Mouse (Mus musculus) embryonic facial prominence, embryonic 14.5 days (tissue): ENCODE results near the gene Lrp6. TPM values are rescaled to one million over a fixed set of nuclear protein-coding genes. Genes with fewer than 3 reads are reported as not detected.

Source experiments
- ATAC-seq: fragments of 200-750 bp; cut with Nextera tagmentation; 2 replicates; pipeline ENCODE4 v1.8.0; 2017; ENCODE audit warnings: low read depth, moderate number of reproducible peaks, moderate TSS enrichment
- DNase-seq: peaks from one replicate; pipeline ENCODE4 v3.0.0-alpha.2; 2015; ENCODE audit warnings: low spot score
- H3K27ac ChIP-seq: fragments of 300-500 bp; sonication (generic); replicated peaks from 2 replicates; pipeline ENCODE4 v1.5.1; 2014; ENCODE audit warnings: low read depth, mild to moderate bottlenecking, low read length, moderate library complexity
- H3K27me3 ChIP-seq: fragments of 300-500 bp; sonication (generic); replicated peaks from 2 replicates; pipeline ENCODE4 v1.6.1; 2014; ENCODE audit warnings: low read length; ENCODE audit not compliant: control insufficient read depth, insufficient read depth
- H3K36me3 ChIP-seq: fragments of 300-500 bp; sonication (generic); 2 replicates; pipeline ENCODE4 v1.6.1; 2014; ENCODE audit warnings: low read length, mixed read lengths; ENCODE audit not compliant: control insufficient read depth, insufficient read depth
- H3K4me1 ChIP-seq: fragments of 300-500 bp; sonication (generic); 2 replicates; pipeline ENCODE4 v1.6.1; 2014; ENCODE audit warnings: antibody characterized with exemption, low read length; ENCODE audit not compliant: control insufficient read depth, insufficient read depth
- H3K4me2 ChIP-seq: fragments of 300-500 bp; sonication (generic); 2 replicates; pipeline ENCODE4 v1.6.1; 2014; ENCODE audit warnings: low read depth, mild to moderate bottlenecking, low read length, moderate library complexity, mixed read lengths
- H3K4me3 ChIP-seq: fragments of 300-500 bp; sonication (generic); 2 replicates; pipeline ENCODE4 v1.5.1; 2014; ENCODE audit warnings: low read depth, mild to moderate bottlenecking, low read length
- H3K9ac ChIP-seq: fragments of 300-500 bp; sonication (generic); 2 replicates; pipeline ENCODE4 v1.6.1; 2014; ENCODE audit warnings: low read depth, mild to moderate bottlenecking, low read length, moderate library complexity, mixed read lengths
- H3K9me3 ChIP-seq: fragments of 300-500 bp; sonication (generic); 2 replicates; pipeline ENCODE4 v1.6.1; 2016; ENCODE audit warnings: low read length; ENCODE audit not compliant: control insufficient read depth
- WGBS: fragments of 180-500 bp; shearing (Covaris S2); extraction: QIAGEN DNeasy Blood & Tissue Kit; methylation state at CpG from one replicate; pipeline ENCODE4 v1.1.7; 2014; 5-methylcytosine and 5-hydroxymethylcytosine counted together
- polyA plus RNA-seq: library from polyadenylated mRNA; unstranded; fragments of >200 nt; fragmentation: Nextera tagmentation; extraction: Ambion mirVana; gene quantifications from 2 replicates; pipeline ENCODE4 v1.2.1, GENCODE M21; 2014

The Lrp6 gene
- polyA plus RNA-seq, 1 experiment from 2014 or later, result 39.8 TPM

DNA sequence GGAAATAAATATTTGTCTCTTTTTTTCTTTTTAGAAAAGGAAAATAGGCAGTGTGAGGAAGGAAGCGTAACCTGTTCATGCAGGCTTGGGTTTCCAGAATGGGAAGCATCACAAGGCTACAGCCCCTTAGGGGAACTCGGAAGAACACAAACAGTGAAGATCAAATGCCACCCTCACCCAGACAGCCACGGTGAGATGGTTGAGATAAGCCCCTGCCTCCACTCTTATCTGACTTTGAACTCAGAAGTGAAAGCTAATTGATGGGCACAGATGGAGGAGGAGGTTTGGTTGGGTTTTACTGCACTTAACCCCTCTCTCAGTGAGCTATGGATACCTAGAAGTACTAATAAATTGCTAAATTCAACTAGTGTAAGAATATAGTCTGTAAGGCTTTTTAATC is 33.7 kb downstream of the Lrp6 start:
- Histone ChIP-seq H3K9me3 (0 out of 2 replicates have a peak, but pooled peaks cover 4% of the 10 kb centered on the region), H3K36me3 (peaks cover 11% of the 10 kb centered on the region; the same call in 1 of the 2 replicates), H3K9ac (no peak overlapping the region), H3K4me3 (no peak overlapping the region), H3K4me1 (peaks cover 13% of the 10 kb centered on the region), H3K27me3 (no peaks in the 10 kb centered on the region), H3K4me2 (no peak overlapping the region), H3K27ac (no peak overlapping the region)
- 68% methylated on average over 3 of the region's 3 CpGs for WGBS
- ATAC-seq (no peak), DNase-seq (no peak)

DNA sequence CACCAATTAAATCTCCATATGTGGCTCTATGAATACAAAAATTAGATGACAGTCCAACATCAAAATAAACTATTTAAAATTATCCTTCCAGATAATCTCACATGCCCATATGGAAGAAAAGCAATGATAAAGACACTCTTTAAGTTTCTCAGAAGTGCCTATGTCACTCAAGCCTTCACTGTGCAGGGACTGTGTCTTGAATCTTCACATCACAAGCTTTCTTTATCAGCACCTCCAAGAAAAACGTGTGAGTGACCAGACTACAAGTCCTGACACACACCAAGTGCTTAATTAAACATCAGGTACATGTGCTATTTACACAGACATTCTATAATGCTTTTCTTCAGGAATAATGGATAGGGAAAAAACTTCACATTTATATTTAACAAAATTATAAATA is 34.8 kb downstream of the Lrp6 start:
- H3K27ac ChIP-seq, result no peak overlapping the region
- 0 out of 2 replicates have a peak, but pooled peaks cover 4% of the 10 kb centered on the region for H3K9me3 ChIP-seq
- no peaks in the 10 kb centered on the region for H3K27me3 ChIP-seq
- 74% methylated on average over 1 of the region's 1 CpGs for WGBS
- peaks cover 8% of the 10 kb centered on the region; the same call in 1 of the 2 replicates for H3K36me3 ChIP-seq
- H3K9ac ChIP-seq, result no peak overlapping the region
- no peak overlapping the region for H3K4me3 ChIP-seq
- DNase-seq (no peak), ATAC-seq (no peak)
- H3K4me1 ChIP-seq, result peaks cover 24% of the 10 kb centered on the region
- H3K4me2 ChIP-seq, result no peak overlapping the region

DNA sequence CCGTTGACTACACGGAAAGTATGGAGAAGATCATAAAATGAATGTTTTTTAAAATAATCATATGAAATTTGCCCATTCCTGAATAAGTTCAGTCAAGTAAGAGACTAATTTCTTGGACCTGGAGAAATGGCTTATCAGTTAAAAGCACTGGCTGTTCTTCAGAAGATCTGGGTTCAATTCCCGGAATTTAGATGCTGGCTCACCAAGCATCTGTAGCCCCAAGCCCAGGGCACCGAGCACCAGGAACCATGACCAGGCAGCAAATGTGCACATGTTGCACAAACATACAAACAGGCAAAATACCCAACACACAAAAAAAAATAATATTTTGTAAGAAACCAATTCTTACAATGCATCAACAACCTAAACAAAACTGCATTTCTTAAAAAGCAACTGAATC is 37.4 kb downstream of the Lrp6 start:
- Histone ChIP-seq H3K9ac (no peak overlapping the region), H3K9me3 (0 out of 2 replicates have a peak, but pooled peaks cover 4% of the 10 kb centered on the region), H3K4me3 (no peak overlapping the region), H3K36me3 (peaks cover 8% of the 10 kb centered on the region; the same call in 1 of the 2 replicates), H3K4me2 (no peak overlapping the region), H3K27me3 (no peaks in the 10 kb centered on the region), H3K27ac (no peak overlapping the region), H3K4me1 (peaks cover 27% of the 10 kb centered on the region)
- 83% methylated on average over 4 of the region's 4 CpGs for WGBS
- no peak for DNase-seq
- no peak for ATAC-seq

DNA sequence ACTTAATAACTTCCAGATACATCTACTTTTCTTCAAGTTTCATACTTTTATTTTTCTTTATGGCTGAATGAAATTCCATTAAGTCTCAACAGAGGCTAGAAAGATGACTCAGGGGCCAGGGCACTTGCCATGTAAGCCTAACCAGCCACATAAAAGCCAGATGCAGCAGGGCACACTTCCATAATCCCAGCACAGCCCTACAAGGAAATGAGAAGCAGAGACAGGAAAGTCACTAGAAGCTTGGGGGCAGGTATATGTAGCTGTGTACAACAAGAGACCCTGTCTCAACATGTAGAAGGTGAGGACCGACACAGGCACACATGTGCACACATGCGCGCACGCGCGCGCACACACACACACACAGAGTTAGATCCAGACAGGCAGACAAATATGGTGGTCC is 38.4 kb downstream of the Lrp6 start:
- Histone ChIP-seq H3K9me3 (0 out of 2 replicates have a peak, but pooled peaks cover 4% of the 10 kb centered on the region), H3K4me1 (peaks cover 27% of the 10 kb centered on the region), H3K4me3 (no peak overlapping the region), H3K9ac (no peak overlapping the region), H3K36me3 (peaks cover 8% of the 10 kb centered on the region; the same call in 1 of the 2 replicates), H3K4me2 (no peak overlapping the region), H3K27ac (no peak overlapping the region), H3K27me3 (no peaks in the 10 kb centered on the region)
- 83% methylated on average over 7 of the region's 7 CpGs for WGBS
- DNase-seq (no peak), ATAC-seq (peak; percentile 39; the same call in 1 of the 2 replicates)

DNA sequence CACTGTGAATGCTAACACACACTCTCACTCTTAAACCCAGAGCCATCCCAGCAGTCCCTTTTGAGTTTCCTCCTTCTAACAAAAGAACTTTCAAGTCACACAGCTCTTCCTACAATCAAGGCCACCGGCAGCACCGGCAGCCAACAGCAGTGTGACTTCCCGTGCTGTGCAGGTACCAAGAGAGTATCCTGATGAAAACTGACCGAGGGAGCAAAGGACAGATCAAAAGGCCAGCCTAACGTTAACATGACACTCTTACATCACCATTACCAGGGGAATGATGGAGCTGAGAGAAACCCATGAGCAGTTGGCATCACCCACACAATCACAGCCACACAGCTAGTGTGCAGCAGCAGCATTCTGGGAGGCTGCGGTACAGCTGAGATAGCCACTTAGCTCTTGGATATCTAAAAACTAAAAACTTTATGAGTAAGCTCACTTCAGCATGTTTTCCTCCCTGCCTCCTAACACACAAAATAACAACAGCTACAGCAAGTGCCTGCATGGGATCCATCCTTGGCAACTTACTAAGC is 39.1 kb downstream of the Lrp6 start:
- Histone ChIP-seq H3K4me2 (no peak overlapping the region), H3K9ac (no peak overlapping the region), H3K4me3 (no peak overlapping the region), H3K27ac (no peak overlapping the region), H3K9me3 (0 out of 2 replicates have a peak, but pooled peaks cover 4% of the 10 kb centered on the region), H3K4me1 (peaks cover 23% of the 10 kb centered on the region), H3K27me3 (no peaks in the 10 kb centered on the region), H3K36me3 (peaks cover 8% of the 10 kb centered on the region; the same call in 1 of the 2 replicates)
- no peak for ATAC-seq
- no peak for DNase-seq
- WGBS, result 27% methylated on average over 6 of the region's 6 CpGs

DNA sequence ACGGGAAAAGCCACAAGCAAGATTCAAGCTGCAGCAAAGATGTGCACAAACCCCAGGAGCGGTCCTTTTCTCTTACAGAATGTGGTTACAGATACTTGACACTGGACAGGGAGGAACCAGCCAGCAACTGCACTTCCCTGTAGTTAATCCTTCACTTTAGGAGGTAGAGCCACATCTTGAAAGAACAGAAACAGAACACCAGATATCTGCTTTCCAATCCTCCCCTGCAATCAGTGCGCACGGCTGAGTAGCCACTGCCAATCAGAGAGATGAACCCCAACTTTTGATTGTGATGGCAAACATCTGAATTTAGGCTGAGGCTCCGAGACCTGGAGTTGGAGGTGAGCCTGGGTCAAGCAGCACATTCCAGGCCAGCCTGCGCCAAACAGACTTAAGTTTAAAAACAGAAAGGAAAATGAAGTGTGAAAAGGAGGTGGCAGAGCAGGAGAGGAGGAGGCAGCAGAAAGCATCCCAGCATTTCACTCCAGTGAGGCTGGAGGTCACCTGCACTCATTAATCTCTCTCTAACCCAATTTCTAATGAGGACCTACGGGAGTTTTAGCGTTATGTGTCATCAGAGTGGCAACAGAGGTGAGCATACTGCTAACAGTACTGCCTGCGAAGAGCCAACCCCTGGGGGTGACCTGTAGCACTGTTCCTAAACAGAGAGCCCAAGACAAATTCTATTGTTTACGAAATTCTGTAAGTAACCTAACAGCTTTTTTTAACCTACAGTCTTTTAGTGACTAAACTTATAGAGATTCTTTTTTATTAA is 39.8 kb downstream of the Lrp6 start:
- no peak for DNase-seq
- peaks cover 23% of the 10 kb centered on the region for H3K4me1 ChIP-seq
- no peak overlapping the region for H3K9ac ChIP-seq
- H3K27me3 ChIP-seq, result no peaks in the 10 kb centered on the region
- 45% methylated on average over 10 of the region's 10 CpGs for WGBS
- no peak overlapping the region for H3K4me3 ChIP-seq
- H3K9me3 ChIP-seq, result 0 out of 2 replicates have a peak, but pooled peaks cover 4% of the 10 kb centered on the region
- H3K36me3 ChIP-seq, result peaks cover 8% of the 10 kb centered on the region; the same call in 1 of the 2 replicates
- ATAC-seq, result peak; percentile 47; the same call in 1 of the 2 replicates
- no peak overlapping the region for H3K4me2 ChIP-seq
- 0 out of 2 replicates have a peak overlapping the region, but pooled peaks have one; percentile 21 for H3K27ac ChIP-seq

DNA sequence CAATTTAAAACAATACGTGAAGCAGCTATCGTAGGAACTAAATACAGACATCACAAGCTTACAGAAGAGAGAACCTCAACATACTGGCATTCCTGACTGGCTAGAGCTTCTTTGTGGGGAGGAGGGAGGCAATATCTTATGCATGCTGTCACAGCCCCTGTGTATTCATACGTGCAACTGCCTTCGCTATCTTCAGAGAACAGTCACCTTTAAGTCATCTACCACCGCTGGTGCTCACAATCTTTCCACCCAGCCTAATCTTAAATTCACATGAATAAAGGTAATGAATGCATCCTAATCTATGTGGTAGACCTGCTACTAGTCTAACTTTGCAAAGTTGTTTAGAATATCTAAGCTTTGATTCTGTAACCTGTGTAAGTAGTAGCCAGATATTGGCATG is 40.5 kb downstream of the Lrp6 start:
- no peak overlapping the region for H3K4me2 ChIP-seq
- DNase-seq, result no peak
- no peak overlapping the region for H3K4me3 ChIP-seq
- ATAC-seq, result no peak
- no peaks in the 10 kb centered on the region for H3K27me3 ChIP-seq
- H3K27ac ChIP-seq, result no peak overlapping the region
- 0 out of 2 replicates have a peak, but pooled peaks cover 4% of the 10 kb centered on the region for H3K9me3 ChIP-seq
- H3K9ac ChIP-seq, result no peak overlapping the region
- H3K4me1 ChIP-seq, result peaks cover 23% of the 10 kb centered on the region
- WGBS, result 84% methylated on average over 5 of the region's 5 CpGs
- peaks cover 8% of the 10 kb centered on the region; the same call in 1 of the 2 replicates for H3K36me3 ChIP-seq

DNA sequence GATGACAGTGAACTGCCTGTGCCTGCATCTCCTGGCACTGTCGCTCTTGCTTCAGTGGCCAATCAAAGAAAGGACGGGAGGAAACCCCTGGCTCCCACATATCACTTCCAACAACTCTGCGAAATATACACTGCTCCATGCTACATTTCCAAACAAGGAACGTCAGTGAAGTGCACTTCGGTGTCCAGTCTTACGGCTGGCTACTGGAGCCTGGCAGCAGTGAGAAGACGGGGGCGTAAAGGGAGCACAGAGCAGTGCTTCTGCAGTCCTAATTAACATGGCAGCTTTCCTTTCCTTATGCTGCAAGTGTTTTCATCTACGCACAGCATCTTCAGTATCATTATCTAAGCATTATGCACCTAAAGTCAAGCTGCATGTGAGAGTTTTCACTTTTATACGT is 45.4 kb downstream of the Lrp6 start:
- ATAC-seq (no peak), DNase-seq (no peak)
- Histone ChIP-seq H3K27ac (no peak overlapping the region), H3K36me3 (peaks cover 11% of the 10 kb centered on the region), H3K4me3 (no peak overlapping the region), H3K9me3 (no peaks in the 10 kb centered on the region), H3K4me2 (no peak overlapping the region), H3K9ac (no peak overlapping the region), H3K4me1 (peaks cover 4% of the 10 kb centered on the region; the same call in 1 of the 2 replicates), H3K27me3 (no peaks in the 10 kb centered on the region)
- 73% methylated on average over 10 of the region's 10 CpGs for WGBS
